Mouse (Mus musculus): ENCODE results near the gene Glod4.
"Not testable (repeated sequence)": the region's sequence is repeated elsewhere in the genome, so short reads cannot be mapped to it uniquely, and the experiment has no call there.

Glod4 gene

DNA sequence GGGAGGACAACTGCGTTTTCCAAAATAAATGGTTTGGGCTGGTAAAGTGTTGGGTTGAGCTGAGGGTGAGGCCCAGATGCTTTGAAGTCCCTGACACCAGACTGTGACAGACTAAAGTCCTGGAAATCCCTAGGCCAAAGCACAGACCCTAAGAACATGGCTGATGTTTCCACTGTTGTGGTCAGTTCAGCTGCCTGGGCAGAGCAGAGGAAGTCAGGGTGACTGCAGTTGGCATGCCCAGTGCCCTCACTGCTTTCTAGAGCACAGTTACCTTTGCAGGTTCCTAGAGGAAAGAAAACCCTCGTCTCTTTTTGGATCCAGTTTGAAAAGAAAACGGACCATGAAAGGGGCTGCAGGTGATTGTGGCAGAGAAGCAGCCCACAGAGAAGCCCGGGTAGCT, 13.9 kb upstream of the Glod4 start:
- DNase-seq (ENCODE audit: low spot score): no peak

DNA sequence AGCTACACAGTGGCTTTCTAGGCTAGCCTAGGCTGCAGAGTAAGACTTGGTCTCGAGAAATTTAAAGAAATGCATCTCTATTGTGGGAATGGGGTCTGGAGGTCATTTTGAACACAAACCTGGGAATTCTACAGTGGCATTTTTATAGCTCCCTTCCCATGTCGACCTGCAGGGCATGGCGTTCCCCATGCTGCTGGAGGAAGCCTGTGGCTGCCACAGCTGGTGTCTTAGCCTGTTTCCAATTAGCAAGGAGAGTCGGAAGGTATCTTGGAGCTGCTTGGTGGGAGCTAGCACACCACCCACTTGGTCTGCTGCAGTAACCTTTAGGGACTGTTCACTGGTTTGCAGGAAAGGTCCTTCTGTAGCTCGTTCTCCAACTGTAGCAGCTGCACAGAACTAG, 12.6 kb upstream of the Glod4 start:
- no peak for DNase-seq (ENCODE audit: low spot score)

DNA sequence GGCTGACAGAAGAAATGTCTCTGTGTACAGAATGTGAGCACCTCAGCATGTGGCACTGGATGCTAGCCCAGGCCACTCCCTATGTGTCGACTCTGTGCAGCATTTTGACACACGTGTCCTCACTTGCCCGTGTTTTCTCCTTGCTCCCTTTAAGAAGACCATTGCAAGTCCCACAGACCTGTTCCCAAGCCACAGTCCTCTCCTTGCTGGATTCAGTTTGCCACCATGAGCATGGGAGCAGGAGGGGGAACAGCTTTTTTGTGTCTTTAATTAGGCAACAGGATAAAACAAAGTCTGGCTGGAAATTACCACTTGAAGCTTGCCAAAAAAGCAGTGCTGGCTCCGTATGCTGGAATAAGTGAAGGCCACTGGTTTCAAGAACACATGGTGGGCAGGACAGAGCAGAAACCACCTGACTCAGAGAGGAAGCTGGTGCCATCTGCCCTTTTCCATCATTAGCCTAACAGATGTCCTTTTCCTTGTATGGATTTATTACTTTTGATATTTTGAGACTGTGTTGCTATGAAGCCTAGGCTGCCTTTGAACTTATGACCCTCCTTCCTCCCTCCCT, 12.0 kb upstream of the Glod4 start:
- no peak for DNase-seq (ENCODE audit: low spot score)

DNA sequence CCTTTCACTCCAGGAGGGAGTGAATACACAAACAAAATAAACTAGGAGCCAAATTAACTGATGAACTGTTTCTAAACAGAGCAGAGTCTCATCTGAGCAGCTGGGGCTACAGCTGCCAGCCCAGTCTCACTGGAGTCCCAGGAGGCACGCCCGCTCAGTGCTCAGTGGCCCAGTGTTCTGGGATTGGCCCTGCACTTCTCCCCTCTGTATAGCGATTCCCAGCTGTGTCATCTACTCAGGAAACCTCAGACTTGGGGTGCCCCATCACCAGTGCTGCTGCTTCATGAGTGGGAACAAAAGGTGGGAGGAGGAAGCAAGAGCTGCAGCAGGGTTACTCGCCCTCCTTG, 10.4 kb upstream of the Glod4 start:
- DNase-seq (ENCODE audit: low spot score): no peak

DNA sequence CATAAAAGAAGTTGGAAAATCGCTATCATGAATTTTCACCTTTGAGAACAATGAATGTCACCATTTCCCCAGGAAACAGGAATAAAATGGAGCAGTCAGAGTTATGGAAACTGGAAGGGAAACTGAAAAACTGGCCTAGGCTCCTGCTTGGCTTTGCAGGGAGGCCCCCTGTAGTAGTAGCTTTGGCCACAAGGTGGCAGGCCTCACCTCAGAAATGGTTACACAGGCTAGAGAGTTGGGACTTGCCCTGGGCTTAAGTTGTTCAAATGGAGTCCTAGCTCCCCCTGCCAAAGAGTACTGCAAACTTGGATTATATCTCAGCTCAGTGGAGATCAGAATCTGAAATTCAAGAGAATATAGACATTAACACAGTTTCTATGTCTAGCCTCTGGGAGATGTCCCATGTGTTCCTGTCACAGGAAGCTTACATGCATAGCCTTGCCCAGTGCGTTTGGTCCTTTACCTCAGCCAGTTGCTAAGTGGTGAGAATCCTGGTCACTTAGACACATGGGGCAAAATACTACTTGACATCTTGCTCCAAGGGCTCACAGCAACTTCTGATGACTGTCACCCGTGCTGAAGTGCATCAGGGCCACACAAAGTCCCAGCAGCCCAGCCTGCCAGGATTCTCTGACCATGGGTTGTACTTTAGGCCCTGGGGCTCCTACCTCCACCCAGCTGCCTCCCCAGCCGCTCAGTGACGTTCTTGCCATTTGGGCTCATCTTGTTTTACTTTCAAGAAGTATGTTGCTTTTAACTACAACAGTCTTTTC, 9.8 kb upstream of the Glod4 start:
- peak; percentile 69 for DNase-seq (ENCODE audit: low spot score)

DNA sequence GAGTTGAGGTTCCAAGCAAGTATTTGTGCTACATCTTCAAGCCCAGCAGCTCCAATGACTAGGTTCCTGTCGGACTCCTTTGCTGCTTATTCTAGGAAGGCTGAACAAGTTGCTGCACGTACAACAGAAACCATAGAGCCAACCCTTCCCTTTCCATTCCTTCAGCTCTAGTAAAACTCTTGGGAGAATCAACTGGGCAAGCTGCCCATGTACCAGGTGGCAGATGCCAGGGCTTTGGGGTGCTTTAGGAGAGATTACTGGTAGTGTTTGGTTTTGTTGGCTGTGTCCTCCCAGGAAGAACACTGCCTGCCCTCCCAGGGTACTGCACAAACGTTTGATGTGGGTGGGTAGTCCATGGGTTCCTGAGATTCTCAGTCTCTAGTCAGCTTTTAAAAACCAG, 8.5 kb upstream of the Glod4 start:
- no peak for DNase-seq (ENCODE audit: low spot score)

DNA sequence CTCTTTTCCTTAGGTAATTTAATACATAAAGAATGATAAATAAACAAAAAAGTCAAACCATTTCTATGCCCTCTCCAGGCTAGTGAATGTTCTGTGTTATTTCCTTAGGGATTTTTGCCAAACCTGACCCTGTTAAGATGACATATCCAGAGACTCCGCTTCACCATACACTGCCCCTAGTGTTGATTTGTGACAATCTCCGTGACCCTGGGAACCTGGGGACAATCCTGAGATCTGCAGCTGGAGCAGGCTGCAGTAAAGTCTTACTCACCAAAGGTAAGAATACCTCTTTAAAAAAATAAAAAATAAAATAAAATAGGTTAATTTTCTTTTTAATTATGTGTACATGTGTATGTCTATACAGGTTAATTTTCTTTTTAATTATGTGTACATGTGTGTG, 3.7 kb upstream of the Glod4 start:
- no peak for DNase-seq (ENCODE audit: low spot score)

DNA sequence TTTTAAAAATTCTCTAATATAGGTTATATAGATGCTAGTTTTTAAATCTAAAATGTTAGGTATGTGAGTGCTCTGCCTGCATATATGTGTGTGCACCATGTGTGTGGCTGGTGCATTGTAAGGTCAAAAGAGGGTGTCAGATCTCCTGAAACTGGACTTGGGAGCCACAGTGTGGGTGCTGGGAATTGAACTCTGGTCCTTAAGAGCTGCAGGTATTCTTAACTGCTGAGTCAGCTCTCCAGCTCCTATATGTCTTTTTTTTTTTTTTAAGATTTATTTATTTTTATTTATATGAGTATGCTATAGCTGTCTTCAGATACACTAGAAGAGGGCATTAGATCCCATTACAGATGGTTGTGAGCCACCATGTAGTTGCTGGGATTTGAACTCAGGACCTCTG, 2.9 kb upstream of the Glod4 start:
- no peak for DNase-seq (ENCODE audit: low spot score)

DNA sequence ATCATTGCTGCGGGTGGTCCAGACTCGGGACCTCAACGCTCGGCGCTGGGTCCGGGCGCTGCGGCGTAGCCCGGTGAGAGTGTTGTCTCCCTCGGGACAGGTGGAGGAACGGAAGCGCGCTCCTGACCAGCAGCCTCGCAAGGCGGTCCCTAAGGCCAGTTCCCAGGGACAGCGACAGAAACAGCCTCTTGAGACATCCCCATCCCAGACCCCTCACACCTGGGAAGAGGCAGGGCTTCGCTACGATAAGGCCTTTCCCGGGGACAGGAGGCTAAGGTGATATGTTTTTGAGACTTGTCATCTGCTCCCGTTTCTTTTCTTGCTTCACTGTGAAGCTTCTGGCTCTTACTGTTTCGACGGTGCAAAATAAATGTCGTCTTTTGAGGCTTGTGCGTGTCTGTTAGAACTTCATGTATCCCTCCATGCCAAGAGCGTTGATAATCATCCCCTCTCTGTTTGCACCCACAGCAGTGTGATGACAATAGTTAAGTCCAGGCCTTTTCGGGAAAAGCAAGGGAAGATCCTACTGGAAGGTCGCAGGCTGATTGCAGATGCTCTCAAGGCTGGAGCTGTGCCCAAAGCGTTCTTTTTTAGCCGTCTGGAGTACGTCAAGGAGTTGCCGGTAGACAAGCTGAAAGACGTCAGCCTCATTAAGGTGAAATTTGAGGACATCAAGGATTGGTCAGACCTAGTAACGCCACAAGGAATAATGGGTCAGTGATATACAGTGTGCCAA, 454 bp upstream of the Glod4 start:
- DNase-seq (ENCODE audit: low spot score): no peak

DNA sequence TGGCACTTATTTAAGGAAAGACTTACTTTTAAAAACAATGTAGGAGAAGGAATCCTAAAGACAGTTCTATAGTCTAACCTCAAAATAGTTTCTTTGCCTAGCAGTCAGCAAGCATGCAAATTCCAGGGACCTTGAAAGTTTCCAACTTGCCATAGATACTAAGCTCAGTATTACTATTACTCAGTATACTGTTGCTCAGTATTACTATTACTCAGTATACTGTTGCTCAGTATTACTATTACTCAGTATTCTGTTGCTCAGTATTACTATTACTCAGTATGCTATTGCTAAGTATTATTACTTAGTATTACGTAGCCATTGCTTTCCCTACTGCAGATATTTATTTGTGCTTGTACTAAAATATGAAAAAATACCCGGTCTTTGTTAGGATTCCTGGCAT, 3.8 kb downstream of the Glod4 start:
- DNase-seq (ENCODE audit: low spot score): no peak

DNA sequence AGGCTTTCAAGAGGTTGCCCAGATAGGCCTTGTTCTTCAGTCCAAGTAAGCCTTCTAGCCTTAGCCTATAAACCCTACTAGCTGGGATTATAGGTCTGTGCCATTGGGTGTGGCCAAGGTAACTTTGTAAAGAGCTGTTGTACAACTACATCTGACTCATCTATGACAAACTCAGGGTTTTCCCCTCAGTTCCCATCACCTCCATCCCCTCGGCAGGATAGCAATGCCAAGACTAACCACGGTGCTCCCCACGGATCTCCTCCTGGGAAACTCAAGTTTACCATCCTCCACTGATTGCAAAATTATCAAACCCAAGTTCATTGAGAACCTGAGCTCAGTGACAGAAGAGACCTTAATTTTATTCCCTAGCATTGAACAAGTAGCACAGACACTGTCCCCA, 7.4 kb downstream of the Glod4 start:
- DNase-seq (ENCODE audit: low spot score): no peak

DNA sequence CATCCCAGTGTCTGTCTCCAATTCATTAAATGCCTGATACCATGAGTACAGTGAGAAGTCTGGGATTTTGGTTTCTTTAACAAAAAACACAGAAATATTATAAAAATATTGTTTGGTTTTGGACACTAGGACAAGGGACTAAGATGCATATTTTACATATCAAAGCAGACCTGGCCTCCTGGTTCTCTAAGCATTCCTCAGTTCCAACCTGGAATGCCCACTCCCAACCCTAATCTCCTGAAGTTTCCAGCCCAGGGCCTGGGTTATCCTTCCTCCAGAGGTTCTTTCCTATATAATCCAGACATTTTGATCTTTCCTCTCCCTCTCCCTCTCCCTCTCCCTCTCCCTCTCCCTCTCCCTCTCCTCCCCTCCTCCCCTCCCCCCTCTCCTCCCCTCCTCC, 18.5 kb downstream of the Glod4 start:
- DNase-seq (ENCODE audit: low spot score): no peak

DNA sequence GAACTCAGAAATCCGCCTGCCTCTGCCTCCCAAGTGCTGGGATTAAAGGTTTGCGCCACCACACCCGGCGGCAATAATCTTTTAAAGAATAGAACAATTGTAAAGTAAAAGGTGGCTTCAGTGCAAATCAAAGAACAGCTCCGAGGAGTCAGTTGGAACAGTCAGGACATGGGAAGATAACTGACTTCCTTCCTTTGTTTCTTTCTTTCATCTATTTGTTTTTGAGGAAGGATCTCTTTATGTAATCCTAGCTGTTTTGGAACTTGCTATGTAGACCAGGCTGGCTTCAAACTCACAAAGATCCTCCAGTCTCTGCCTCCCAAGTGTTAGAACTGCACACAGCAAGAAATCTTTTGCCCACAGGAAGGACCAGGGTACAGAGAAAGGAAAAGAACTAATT, 18.9 kb downstream of the Glod4 start:
- DNase-seq (ENCODE audit: low spot score): no peak

DNA sequence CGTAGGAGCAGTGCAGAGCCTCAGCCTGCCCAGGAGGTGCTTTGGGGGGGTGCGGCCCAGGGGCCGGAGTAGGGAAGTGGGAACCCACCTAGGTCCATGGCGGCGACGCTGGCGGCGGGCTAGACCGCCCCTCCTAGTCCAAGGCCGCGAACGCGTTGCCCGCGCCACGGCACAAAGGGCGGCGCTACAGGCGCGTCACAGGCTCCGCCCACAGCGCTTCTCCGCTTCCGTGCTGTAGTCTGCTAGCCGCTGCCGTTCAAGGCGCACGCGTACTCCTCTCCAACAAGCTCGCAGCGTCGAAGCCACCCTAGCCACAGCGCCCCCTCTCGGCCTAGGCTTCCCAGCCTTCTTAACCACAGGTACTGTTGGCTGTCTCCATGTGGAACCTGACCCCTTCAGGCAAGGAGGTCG, 26.1 kb downstream of the Glod4 start, which contains the start of the genes Dbil5 and Gemin4:
Dbil5 (plus strand) TSS at position 219 of the 411 bp plus-strand sequence.
Gemin4 (minus strand) TSS at position 275 of the 411 bp plus-strand sequence.
- peak; percentile 95 for DNase-seq (ENCODE audit: low spot score)

DNA sequence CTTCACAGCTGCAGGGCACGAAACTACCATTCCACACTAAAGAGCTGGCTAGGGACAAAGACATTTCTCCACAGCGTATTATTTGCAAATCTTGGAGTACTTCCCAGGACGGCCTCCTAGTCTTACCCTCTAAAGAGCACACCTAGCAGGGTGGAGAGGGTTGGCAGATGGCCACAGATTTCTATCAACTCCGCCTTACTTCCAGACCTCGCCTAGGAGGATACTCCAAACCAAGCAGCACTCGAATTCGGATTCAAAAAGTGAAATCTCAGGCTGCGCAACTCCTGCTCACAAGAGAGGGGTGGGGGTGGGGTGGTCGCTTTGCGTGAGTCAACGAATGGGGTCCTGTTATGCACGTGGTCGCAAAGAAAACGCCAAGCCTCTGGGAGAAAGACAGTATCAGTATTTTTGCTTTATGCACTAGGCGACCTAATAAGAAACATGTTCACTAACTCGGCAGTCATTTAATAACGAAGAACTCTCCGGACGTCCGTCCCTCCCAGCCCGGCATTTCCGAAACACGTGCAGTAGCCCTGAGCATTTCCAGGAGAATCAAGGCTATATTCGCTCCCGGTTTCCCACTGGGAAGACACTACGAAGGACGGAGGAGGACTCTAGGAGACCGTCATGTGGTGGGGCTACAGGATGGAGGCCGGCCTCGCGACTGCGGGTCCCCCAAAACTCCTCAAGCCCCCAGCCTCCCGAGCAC, 26.7 kb downstream of the Glod4 start:
- DNase-seq (ENCODE audit: low spot score): peak; percentile 36

DNA sequence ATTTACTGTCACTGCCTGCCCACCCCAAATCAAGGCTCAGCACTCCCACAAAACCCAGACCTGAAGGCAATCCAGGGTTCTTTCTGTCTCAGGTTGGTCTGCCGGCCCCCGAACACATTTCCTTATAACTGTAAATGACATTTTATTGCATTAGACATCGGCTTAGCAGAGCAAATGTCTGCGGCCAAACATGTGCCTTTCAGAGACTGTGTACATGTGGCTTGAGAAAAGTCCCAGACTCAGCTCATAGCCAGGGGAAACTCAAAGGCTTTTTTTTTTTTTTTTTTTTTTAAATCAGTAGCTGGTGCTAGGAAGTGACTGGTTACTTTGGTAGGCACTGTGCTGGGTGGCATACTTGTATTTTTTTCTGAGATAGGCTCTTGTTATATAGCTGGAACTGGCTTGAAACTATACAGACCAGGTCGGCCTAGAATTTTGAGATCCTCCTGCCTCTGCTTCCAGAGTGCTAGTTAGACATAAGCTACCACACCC, 27.4 kb downstream of the Glod4 start:
- no peak for DNase-seq (ENCODE audit: low spot score)

DNA sequence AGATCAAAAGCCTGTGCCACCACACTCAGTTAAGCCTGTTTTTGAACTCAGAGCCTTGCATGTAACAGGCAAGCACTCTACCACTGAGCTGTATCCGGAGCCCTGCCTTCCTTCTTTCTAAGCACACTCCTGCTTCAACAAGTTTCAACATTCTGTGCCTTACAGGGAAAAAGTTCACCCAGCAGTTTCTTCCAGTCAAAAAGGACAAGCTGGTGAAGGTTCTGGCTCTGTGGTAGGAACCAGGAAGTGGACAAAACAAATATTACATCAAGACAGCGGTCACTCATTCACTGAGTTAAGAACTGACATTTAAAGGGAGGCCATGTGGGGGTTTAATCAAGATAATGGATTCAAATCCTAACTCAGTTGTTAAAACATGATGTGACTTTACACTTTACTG, 28.5 kb downstream of the Glod4 start:
- no peak for DNase-seq (ENCODE audit: low spot score)

DNA sequence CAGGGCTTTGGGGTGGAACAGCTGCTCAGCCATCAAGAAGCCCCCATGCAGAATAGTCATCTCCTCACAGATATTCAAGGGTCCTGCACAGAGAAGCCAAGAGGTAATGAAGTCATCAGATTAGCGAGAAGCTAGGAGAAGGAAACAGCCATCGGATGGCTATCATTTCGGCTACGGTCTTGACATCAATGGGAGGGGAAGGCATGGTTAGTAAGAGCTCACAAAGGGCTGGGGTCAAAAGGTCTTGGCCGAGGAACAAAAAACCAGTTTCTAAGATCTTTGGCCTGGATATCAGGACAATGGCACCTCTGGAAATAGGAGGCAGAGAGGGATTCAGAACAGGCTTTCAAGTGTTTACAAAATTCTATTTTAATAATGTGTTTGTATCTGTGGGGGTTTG, 29.7 kb downstream of the Glod4 start:
- no peak for DNase-seq (ENCODE audit: low spot score)

DNA sequence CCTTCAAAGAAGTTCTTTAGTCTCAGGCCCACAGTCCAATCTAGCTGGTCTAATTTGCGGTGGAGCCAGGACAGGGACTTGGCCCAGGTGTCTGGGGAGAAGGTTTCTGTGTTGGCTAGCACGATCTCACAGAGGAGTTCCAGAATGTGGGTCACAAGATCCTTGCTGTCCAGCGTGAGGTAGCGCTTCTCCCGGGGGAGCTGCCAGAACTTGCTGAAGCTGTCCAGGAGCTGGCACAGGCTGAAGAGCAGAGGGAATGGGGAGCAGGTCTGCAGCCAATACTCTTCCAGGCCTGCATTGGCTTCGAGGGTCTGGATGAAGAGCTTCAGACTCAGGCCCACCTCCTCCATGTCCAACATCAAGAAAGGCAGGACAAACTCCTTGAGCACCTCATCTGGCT, 31.9 kb downstream of the Glod4 start:
- not testable (repeated sequence) for DNase-seq (ENCODE audit: low spot score)

DNA sequence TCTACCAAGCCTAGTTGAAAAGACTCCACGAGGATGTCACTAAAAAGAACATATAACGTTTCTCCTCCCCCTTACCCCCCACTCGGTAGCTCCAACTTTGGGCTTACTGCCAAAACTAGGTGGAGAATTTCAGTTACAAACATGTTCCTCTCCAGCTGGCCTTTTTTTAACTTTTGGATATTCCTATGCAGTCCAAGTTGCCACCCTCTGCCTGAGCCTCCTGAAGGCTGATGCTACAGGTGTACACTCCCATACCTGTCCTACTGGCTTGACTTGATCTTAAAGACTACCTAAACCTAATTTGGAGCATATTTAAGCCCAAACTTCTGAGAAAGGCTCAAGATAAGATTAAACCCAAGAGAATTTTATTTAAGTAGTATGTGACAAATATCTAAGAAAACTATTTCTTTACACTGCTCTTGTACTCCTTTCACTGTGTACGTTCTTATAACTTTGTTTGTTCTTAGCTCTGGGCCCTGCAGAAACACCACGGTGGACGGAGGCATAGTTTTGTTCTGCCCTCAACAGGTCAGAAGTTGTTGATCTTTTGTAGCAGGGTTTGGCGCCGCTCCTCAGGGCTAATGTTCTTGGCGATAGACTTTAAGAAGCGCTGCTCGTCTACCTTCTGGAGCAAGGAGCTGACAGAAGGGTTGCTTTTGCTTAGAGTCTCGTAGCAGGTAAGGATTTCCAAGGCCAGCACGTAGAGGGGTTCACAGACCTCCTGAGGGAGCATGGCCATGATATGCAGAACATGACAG, 33.1 kb downstream of the Glod4 start:
- no peak for DNase-seq (ENCODE audit: low spot score)

DNA sequence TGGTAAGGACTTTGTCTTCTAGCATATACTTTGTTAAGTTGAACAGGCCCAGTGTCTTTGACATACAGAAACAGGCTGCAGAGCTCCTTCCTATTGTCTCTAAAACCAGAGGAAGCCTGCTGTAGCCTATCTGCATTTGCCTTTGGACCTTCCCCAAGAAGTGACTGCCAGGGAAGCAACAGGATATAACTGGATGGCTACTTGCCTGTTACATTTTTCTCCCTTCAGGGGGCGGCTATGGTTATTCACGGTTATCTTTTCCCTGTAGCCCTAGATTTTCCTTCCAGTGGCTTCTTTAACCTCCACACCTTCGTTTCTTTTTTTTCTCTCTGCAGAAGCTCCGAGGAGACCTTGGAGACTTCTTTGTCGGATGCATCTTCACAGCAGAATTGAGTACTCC, 36.7 kb downstream of the Glod4 start:
- DNase-seq (ENCODE audit: low spot score): no peak
